Mouse (Mus musculus) liver, postnatal 0 days (tissue): ENCODE results near the gene Xaf1.

Source experiments
- CTCF ChIP-seq: sonication (generic); IDR thresholded peaks from 2 replicates; pipeline ENCODE4 v1.5.1; 2016; ENCODE audit warnings: antibody characterized with exemption, low read depth
- EP300 ChIP-seq: IDR thresholded peaks from 2 replicates; pipeline ENCODE4 v1.6.1; 2016; ENCODE audit warnings: antibody characterized with exemption, low read depth, mild to moderate bottlenecking

GRCm38 (mm10) chr11:72266960-72267560, 34.4 kb upstream of the Xaf1 start, which contains the start of gene Slc13a5:
- no peak for TF ChIP-seq CTCF
- TF ChIP-seq EP300: no peak
